Mouse (Mus musculus): ENCODE data around the gene Neurl1b. TPM values are rescaled to one million over a fixed set of nuclear protein-coding genes. Genes with fewer than 3 reads are reported as not detected.

The Neurl1b gene
- polyA plus RNA-seq, 1 experiment from 2014 or later, result 1.5 TPM

DNA sequence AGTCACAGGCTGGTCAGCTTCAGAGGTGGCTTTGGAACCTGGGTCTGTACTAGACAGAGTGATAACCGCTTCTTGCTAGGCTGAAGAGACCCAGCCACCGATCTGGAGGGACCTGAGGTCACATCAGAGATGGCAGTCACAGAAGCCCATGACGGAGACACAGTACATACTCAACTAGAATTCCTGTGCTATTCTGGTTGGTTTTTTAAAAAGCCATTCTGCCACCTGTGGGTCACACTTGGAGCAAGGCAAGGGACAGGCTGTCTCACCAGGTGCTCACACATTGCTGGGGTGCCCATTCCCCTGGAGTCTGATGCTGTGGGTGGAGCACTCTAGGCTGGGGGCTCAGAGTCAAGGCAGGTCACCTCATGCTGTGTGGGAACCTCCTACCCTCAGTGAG is 1.5 kb downstream of the Neurl1b start:
- ATAC-seq, result no peak
- 55% methylated on average over 3 of the region's 3 CpGs for WGBS
- H3K4me2 ChIP-seq (ENCODE audit: low read depth, low read length), result peak overlapping the region; percentile 98

DNA sequence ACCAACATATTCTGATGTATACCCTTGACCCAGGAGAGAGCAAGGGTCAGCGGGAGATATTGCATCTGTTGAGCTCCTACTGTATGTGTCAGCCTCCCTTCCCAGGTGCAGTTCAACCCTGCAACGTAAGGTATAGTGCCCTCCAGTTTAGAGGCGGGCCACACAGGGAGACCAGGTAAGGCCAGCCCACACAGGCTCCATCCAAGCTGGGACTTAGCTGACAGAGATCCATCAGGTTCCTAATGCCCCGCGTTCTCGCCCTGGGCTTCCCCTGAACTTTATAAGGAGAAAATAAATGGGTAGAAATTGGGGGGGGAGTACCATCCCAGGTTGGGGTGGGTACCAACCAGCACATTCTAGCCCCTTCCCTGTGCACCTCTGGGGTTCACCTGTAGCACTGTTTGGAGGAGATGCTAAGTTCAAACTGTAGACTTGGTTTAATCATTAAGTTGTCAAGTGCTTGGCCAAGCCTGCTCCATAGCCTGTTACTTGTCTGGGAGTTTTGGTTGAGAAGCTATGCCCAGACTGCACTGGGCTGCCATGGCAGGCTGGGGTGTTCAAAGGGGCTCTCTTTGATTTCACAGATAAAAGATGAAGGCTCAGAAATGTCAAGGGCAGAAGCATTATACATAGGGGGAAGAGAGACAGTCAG is 3.3 kb downstream of the Neurl1b start:
- ATAC-seq, result no peak
- WGBS, result 93% methylated on average over 6 of the region's 6 CpGs
- H3K9ac ChIP-seq (ENCODE audit: low read depth, low read length), result no peak overlapping the region
- H3K27ac ChIP-seq (ENCODE audit: low read length), result no peak overlapping the region
- H3K36me3 ChIP-seq (ENCODE audit: control insufficient read depth, insufficient read depth, low read length), result no peaks in the 10 kb centered on the region
- no peak overlapping the region for H3K4me2 ChIP-seq (ENCODE audit: low read depth, low read length)
- H3K27me3 ChIP-seq (replicated peaks; ENCODE audit: control insufficient read depth, insufficient read depth, low read length), result 0 out of 2 replicates have a peak, but pooled peaks cover under 1% of the 10 kb centered on the region
- peaks cover 39% of the 10 kb centered on the region for H3K4me1 ChIP-seq (ENCODE audit: control insufficient read depth, insufficient read depth, low read length)
- no peak overlapping the region for H3K4me3 ChIP-seq (ENCODE audit: low read length)
- no peaks in the 10 kb centered on the region for H3K9me3 ChIP-seq (ENCODE audit: control insufficient read depth, low read length)

More for the DNA sequence above, 1.5 kb downstream of the Neurl1b start:
- H3K27ac ChIP-seq (ENCODE audit: low read length), result no peak overlapping the region
- peaks cover 25% of the 10 kb centered on the region for H3K4me1 ChIP-seq (ENCODE audit: control insufficient read depth, insufficient read depth, low read length)
- no peak overlapping the region; the same call in 1 of the 2 replicates for H3K9ac ChIP-seq (ENCODE audit: low read depth, low read length)
- no peaks in the 10 kb centered on the region for H3K9me3 ChIP-seq (ENCODE audit: control insufficient read depth, low read length)
- peak overlapping the region; percentile 91 for H3K4me3 ChIP-seq (ENCODE audit: low read length)
- H3K27me3 ChIP-seq (replicated peaks; ENCODE audit: control insufficient read depth, insufficient read depth, low read length), result 0 out of 2 replicates have a peak, but pooled peaks cover 4% of the 10 kb centered on the region
- H3K36me3 ChIP-seq (ENCODE audit: control insufficient read depth, insufficient read depth, low read length), result no peaks in the 10 kb centered on the region

DNA sequence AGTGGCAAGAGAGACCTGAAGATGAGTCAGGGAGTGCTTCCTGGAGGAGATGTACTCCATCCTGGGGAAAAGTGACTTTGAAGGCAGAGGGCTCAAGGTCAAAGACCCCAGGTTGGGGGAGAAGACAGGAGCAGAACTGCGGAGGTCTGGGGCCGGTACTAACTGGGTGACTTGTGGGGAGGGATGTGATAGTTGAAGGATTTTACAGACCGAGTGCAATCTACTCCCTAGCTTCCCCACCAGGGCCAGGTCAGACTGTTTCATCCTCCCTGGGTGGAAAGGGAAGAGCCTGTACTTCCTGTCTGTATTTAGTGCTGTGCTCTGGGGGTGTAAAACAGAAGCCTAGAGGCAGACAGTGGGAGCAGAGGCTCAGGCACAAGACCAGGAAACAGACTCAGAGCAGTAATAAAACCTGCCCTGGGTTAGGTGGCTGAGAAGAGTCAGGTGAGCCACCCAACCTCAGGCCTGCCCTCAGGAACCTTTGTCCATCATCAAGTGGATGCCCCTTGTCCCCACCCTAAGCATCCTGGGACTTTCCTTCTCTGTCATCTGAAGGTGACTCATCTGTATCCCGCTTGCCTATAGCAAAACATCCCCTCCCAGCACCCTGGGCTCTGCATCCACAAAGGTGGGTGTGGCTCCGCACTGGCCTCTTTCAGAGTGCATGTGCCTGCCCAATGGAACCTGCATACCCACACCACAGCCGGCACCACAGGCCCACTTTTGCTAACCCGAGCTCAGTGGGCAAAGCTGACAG is 6.0 kb downstream of the Neurl1b start:
- ATAC-seq, result peak; percentile 81
- Histone ChIP-seq H3K4me1 (ENCODE audit: control insufficient read depth, insufficient read depth, low read length) (peaks cover 46% of the 10 kb centered on the region), H3K36me3 (ENCODE audit: control insufficient read depth, insufficient read depth, low read length) (no peaks in the 10 kb centered on the region), H3K4me3 (ENCODE audit: low read length) (no peak overlapping the region), H3K4me2 (ENCODE audit: low read depth, low read length) (no peak overlapping the region), H3K27ac (ENCODE audit: low read length) (peak overlapping the region; percentile 79), H3K27me3 (replicated peaks; ENCODE audit: control insufficient read depth, insufficient read depth, low read length) (no peaks in the 10 kb centered on the region), H3K9ac (ENCODE audit: low read depth, low read length) (0 out of 2 replicates have a peak overlapping the region, but pooled peaks have one; percentile 12), H3K9me3 (ENCODE audit: control insufficient read depth, low read length) (no peaks in the 10 kb centered on the region)
- 67% methylated on average over 7 of the region's 7 CpGs for WGBS

DNA sequence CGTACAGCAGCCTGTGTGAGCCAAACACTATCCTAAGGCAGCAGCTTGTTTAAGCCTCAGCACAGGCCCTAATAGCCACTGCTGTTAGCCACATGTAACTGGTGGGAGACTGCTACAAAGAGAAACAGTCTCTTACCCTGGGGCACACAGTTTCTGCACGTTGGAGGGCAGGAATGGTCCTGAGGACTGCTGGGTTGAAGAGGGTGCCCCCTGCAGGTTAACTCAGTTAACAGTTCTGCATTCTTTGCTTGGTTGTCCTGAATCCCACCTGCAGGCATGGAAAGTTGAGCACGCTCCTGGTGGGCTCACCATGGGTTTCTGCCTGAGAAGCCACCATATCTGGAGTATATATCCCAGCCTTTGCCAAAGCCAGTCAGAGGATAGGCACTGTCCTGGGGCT is 6.9 kb downstream of the Neurl1b start:
- Histone ChIP-seq H3K27me3 (replicated peaks; ENCODE audit: control insufficient read depth, insufficient read depth, low read length) (no peaks in the 10 kb centered on the region), H3K4me1 (ENCODE audit: control insufficient read depth, insufficient read depth, low read length) (peaks cover 46% of the 10 kb centered on the region), H3K4me2 (ENCODE audit: low read depth, low read length) (no peak overlapping the region), H3K9me3 (ENCODE audit: control insufficient read depth, low read length) (no peaks in the 10 kb centered on the region), H3K27ac (ENCODE audit: low read length) (peak overlapping the region; percentile 79; the same call in 1 of the 2 replicates), H3K36me3 (ENCODE audit: control insufficient read depth, insufficient read depth, low read length) (no peaks in the 10 kb centered on the region), H3K4me3 (ENCODE audit: low read length) (no peak overlapping the region), H3K9ac (ENCODE audit: low read depth, low read length) (no peak overlapping the region)
- ATAC-seq, result no peak
- 59% methylated on average over 3 of the region's 3 CpGs for WGBS

DNA sequence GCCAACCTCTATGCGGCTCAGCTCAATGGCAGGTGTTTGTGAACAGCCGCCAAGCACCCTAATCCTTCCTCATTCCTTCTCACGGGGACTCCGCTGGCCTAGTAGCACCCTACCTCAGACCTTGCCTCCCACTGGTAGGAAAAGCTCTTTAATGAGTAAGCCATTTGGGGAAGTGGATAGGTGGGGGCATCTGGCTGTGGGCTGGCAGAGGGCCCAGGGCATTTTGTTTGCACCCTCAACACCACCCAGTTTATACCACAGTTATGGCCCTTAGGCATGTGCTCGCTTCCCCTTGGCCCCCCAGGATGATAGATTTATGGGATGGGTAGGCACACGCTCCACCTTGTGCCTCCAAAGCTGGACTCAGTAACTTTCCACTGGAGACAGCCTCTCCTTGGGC is 7.8 kb downstream of the Neurl1b start:
- whole genome bisulfite sequencing, result 47% methylated on average over 6 of the region's 6 CpGs
- Histone ChIP-seq H3K9me3 (ENCODE audit: control insufficient read depth, low read length) (no peaks in the 10 kb centered on the region), H3K36me3 (ENCODE audit: control insufficient read depth, insufficient read depth, low read length) (no peaks in the 10 kb centered on the region), H3K4me2 (ENCODE audit: low read depth, low read length) (no peak overlapping the region), H3K4me1 (ENCODE audit: control insufficient read depth, insufficient read depth, low read length) (peaks cover 46% of the 10 kb centered on the region), H3K9ac (ENCODE audit: low read depth, low read length) (no peak overlapping the region), H3K4me3 (ENCODE audit: low read length) (no peak overlapping the region), H3K27ac (ENCODE audit: low read length) (peak overlapping the region; percentile 52), H3K27me3 (replicated peaks; ENCODE audit: control insufficient read depth, insufficient read depth, low read length) (no peaks in the 10 kb centered on the region)
- ATAC-seq, result peak; percentile 65

DNA sequence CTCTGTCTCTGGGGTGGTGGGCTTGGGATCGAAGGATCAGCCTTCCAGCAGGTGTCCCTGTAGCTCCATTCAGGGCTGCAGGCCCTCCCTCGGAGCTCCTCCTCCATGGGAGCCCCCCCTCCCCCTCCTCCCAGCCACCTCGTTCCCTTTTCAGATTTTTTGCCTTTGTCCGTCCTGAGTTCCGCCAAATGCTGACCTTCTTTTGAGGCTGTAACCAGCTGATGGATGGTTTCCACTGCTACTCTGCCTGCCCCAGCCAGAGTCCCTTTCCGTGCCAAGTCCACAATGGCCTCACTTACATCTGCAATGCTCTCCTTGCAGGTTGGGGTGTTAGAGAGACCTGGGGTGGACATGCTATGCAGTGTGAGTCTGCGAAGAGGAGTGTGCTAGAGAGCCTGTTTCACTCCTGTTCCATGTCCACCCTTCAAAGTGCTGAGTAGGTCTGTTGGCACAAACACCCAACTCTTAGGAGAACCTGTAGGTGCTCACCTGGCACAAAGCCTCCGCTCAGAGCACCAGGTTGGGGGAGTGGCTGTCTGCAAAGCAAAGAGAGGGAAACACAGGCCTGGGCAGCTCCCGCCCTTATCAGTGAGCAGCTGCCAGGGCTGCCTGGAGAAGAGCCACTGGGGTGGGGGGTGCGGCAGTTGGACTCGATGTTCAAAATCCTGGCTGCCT is 9.5 kb downstream of the Neurl1b start:
- Histone ChIP-seq H3K4me2 (ENCODE audit: low read depth, low read length) (no peak overlapping the region), H3K9ac (ENCODE audit: low read depth, low read length) (peak overlapping the region; percentile 46; the same call in 1 of the 2 replicates), H3K4me1 (ENCODE audit: control insufficient read depth, insufficient read depth, low read length) (peaks cover 46% of the 10 kb centered on the region), H3K4me3 (ENCODE audit: low read length) (no peak overlapping the region), H3K36me3 (ENCODE audit: control insufficient read depth, insufficient read depth, low read length) (no peaks in the 10 kb centered on the region), H3K27ac (ENCODE audit: low read length) (peak overlapping the region; percentile 54), H3K27me3 (replicated peaks; ENCODE audit: control insufficient read depth, insufficient read depth, low read length) (no peaks in the 10 kb centered on the region), H3K9me3 (ENCODE audit: control insufficient read depth, low read length) (no peaks in the 10 kb centered on the region; the same call in 1 of the 2 replicates)
- 33% methylated on average over 11 of the region's 11 CpGs for WGBS
- peak; percentile 32; the same call in 1 of the 2 replicates for ATAC-seq

DNA sequence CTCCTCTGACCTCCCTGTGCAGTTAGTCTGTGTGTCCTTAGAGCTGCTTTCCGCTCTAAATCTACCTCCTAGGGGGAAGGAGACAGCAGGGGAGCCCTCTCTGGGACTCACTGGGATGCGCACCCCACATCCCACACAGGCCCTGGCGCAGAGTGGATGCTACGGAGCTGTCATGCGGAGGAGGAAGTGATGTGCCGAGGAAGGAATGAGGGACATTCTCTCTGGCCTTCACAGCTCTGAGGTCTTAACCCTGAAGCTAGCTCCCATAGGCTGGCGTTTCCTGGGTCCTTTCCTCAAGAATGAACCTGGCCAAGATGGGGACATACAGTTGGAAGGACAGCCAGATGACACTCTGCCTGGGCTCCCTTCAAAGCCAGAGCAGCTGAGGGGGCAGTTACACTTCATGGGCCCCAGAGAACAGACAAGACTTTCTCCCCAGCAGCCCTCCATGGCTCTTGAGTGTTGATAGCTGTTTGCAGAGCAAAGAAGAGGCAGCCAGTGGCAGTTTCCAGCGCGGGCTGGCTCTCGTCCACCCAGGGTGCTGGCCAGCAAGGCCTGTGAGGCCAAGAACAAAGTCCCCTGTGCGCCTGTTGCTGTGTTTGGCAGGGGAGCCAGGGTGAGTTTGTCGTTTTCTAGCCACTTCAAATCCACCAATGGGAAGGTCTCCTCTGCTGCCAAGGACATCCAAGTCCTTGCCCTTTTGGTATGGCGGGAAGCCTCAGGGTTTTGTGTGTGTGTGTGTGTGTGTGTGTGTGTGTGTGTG is 10.5 kb downstream of the Neurl1b start:
- ATAC-seq, result no peak
- no peaks in the 10 kb centered on the region for H3K27me3 ChIP-seq (replicated peaks; ENCODE audit: control insufficient read depth, insufficient read depth, low read length)
- H3K9me3 ChIP-seq (ENCODE audit: control insufficient read depth, low read length), result no peaks in the 10 kb centered on the region; the same call in 1 of the 2 replicates
- H3K9ac ChIP-seq (ENCODE audit: low read depth, low read length), result no peak overlapping the region; the same call in 1 of the 2 replicates
- no peaks in the 10 kb centered on the region for H3K36me3 ChIP-seq (ENCODE audit: control insufficient read depth, insufficient read depth, low read length)
- 68% methylated on average over 13 of the region's 13 CpGs for WGBS
- peak overlapping the region; percentile 32 for H3K27ac ChIP-seq (ENCODE audit: low read length)
- H3K4me3 ChIP-seq (ENCODE audit: low read length), result no peak overlapping the region
- no peak overlapping the region for H3K4me2 ChIP-seq (ENCODE audit: low read depth, low read length)
- H3K4me1 ChIP-seq (ENCODE audit: control insufficient read depth, insufficient read depth, low read length), result peaks cover 50% of the 10 kb centered on the region

DNA sequence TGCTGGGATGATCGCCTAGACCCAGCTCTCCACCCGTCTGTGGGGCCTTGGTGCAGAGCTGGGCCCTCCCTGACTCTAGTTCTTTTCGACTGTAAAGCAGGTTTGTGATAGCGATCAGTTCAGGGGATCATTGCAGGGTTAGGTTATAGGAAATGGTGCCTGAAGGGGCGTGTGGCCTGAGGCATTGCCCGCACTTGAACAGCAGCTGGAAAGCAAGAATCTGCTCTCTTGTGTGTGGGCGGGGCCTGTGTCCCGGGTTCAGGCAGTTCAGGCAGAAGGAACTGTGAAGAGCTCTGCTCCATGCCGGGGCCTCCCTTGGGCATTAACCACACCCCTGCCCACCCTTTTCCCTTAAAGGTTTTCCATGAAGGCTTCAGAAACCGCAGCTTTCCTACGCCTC is 18.7 kb downstream of the Neurl1b start:
- H3K9me3 ChIP-seq (ENCODE audit: control insufficient read depth, low read length), result no peaks in the 10 kb centered on the region; the same call in 1 of the 2 replicates
- WGBS, result 36% methylated on average over 11 of the region's 11 CpGs
- peak overlapping the region; percentile 43; the same call in 1 of the 2 replicates for H3K9ac ChIP-seq (ENCODE audit: low read depth, low read length)
- peaks cover 4% of the 10 kb centered on the region; the same call in 1 of the 2 replicates for H3K36me3 ChIP-seq (ENCODE audit: control insufficient read depth, insufficient read depth, low read length)
- H3K4me1 ChIP-seq (ENCODE audit: control insufficient read depth, insufficient read depth, low read length), result peaks cover 20% of the 10 kb centered on the region
- no peak overlapping the region for H3K4me3 ChIP-seq (ENCODE audit: low read length)
- no peak overlapping the region for H3K4me2 ChIP-seq (ENCODE audit: low read depth, low read length)
- peak; percentile 78 for ATAC-seq
- peaks cover 10% of the 10 kb centered on the region; the same call in 1 of the 2 replicates for H3K27me3 ChIP-seq (replicated peaks; ENCODE audit: control insufficient read depth, insufficient read depth, low read length)
- no peak overlapping the region for H3K27ac ChIP-seq (ENCODE audit: low read length)

Data from intestine, embryonic 16.5 days (tissue).